Comparison of ENCODE assay signal across 11 mouse cellular contexts in genomic region chr10:91685164-91686027, GRCm38 (mm10).
DNase-seq lines count a peak whose midpoint lies in the region; ATAC-seq and TF ChIP-seq lines count a peak whose summit lies in the region.
"Had no signal": no experiment of that assay in that cellular context is flagged by ENCODE, and none has a peak within 500 bp of the region (broad histone marks: within the 10 kb centered on the region; RNA-seq: fewer than 3 reads in every experiment).

No protein-coding gene starts in this region.

- peak overlapping the region; percentile 33 for H3K4me2 ChIP-seq in hindbrain, embryonic 16.5 days (ENCODE audit: low read length)
- H3K4me2 ChIP-seq in midbrain, embryonic 15.5 days = peak overlapping the region; percentile 31; the same call in 1 of the 2 replicates

- no peak for DNase-seq in gastrocnemius, adult 2 months
- DNase-seq in gastrocnemius, postnatal 10 days = no peak
- peak; percentile 37 for DNase-seq in embryo, embryonic 11 days
- no peak for DNase-seq in left cerebral cortex, adult 2 months (ENCODE audit: extremely low spot score in 1 of 2, low spot score in 2 of 2)
- no peak for DNase-seq in adrenal gland, adult 18-20 months (ENCODE audit: low spot score in 2 of 2)
- DNase-seq in frontal cortex, postnatal 10 days (ENCODE audit: low spot score in 2 of 2) = no peak
- DNase-seq: cerebellum, postnatal 25 days; gastrocnemius, postnatal 25 days; liver, postnatal 0 days had no signal

- H3K27ac ChIP-seq in gastrocnemius, adult 2 months = no peak overlapping the region
- peak overlapping the region; percentile 39; the same call in 1 of the 2 replicates for H3K27ac ChIP-seq in hindbrain, embryonic 16.5 days (ENCODE audit: low read depth, low read length)
- peak overlapping the region; percentile 78 for H3K27ac ChIP-seq in midbrain, embryonic 15.5 days
- no peak overlapping the region for H3K27ac ChIP-seq in left cerebral cortex, adult 2 months

- no peaks in the 10 kb centered on the region for H3K36me3 ChIP-seq in hindbrain, embryonic 16.5 days (ENCODE audit: control insufficient read depth, insufficient read depth, low read length)
- H3K36me3 ChIP-seq in midbrain, embryonic 15.5 days (replicated peaks) = no peaks in the 10 kb centered on the region

- no peaks in the 10 kb centered on the region for H3K27me3 ChIP-seq in hindbrain, embryonic 16.5 days (replicated peaks; ENCODE audit: control insufficient read depth, insufficient read depth, low read length)
- H3K27me3 ChIP-seq in midbrain, embryonic 15.5 days (replicated peaks) = no peaks in the 10 kb centered on the region

- H3K9me3 ChIP-seq in hindbrain, embryonic 16.5 days (ENCODE audit: control insufficient read depth, low read length) = no peaks in the 10 kb centered on the region
- no peaks in the 10 kb centered on the region for H3K9me3 ChIP-seq in midbrain, embryonic 15.5 days

- no peak overlapping the region; the same call in 1 of the 2 replicates for H3K9ac ChIP-seq in hindbrain, embryonic 16.5 days (ENCODE audit: low read depth, low read length)
- no peak overlapping the region for H3K9ac ChIP-seq in midbrain, embryonic 15.5 days
- H3K9ac ChIP-seq: liver, postnatal 0 days had no signal

- peak; percentile 77 for ATAC-seq in hindbrain, embryonic 16.5 days
- peak; percentile 94 for ATAC-seq in midbrain, embryonic 15.5 days (replicated peaks)
- ATAC-seq: liver, postnatal 0 days had no signal

- 22% methylated on average over 8 of the region's 8 CpGs for WGBS in hindbrain, embryonic 16.5 days
- WGBS in midbrain, embryonic 15.5 days = 12% methylated on average over 8 of the region's 8 CpGs

- intact Hi-C loops in gastrocnemius, adult 2 months (cut with DNase I) = no loop called here
- intact Hi-C loops in left cerebral cortex, adult 2 months (cut with DNase I) = no loop called here

- TF ChIP-seq CTCF in gastrocnemius, adult 2 months (IDR thresholded peaks at IDR 0.05) = no peak
- TF ChIP-seq CTCF in left cerebral cortex, adult 2 months (IDR thresholded peaks at IDR 0.05) = no peak

- peak overlapping the region; percentile 0 for H3K4me3 ChIP-seq in gastrocnemius, adult 2 months
- H3K4me3 ChIP-seq in hindbrain, embryonic 16.5 days (ENCODE audit: low read length) = no peak overlapping the region
- no peak overlapping the region for H3K4me3 ChIP-seq in midbrain, embryonic 15.5 days
- H3K4me3 ChIP-seq in left cerebral cortex, adult 2 months = no peak overlapping the region

- peaks cover 9% of the 10 kb centered on the region for H3K4me1 ChIP-seq in hindbrain, embryonic 16.5 days (ENCODE audit: control insufficient read depth, insufficient read depth, low read depth, low read length)
- peaks cover 21% of the 10 kb centered on the region for H3K4me1 ChIP-seq in midbrain, embryonic 15.5 days

Comparison
In these comparisons a context has a peak if more than half of its experiments do, and no peak if none do; other contexts are left out.
1. H3K27ac ChIP-seq: peak in hindbrain, embryonic 16.5 days (single experiment) and midbrain, embryonic 15.5 days (single experiment); none in gastrocnemius, adult 2 months (single experiment) and left cerebral cortex, adult 2 months (single experiment).